Mouse (Mus musculus) embryonic facial prominence, embryonic 11.5 days (tissue): ENCODE data around the gene 4930449I24Rik. TPM values are rescaled to one million over a fixed set of nuclear protein-coding genes. Genes with fewer than 3 reads are reported as not detected.
"Not testable (repeated sequence)": the region's sequence is repeated elsewhere in the genome, so short reads cannot be mapped to it uniquely, and the experiment has no call there.

Experiments
- ATAC-seq: fragments of 200-750 bp; cut with Nextera tagmentation; replicated peaks from 2 replicates; pipeline ENCODE4 v1.8.0; 2017; ENCODE audit warnings: low read depth; ENCODE audit not compliant: insufficient number of reproducible peaks, low FRiP score, low TSS enrichment
- DNase-seq: peaks from one replicate; pipeline ENCODE4 v3.0.0-alpha.2; 2015; ENCODE audit warnings: low spot score
- H3K27ac ChIP-seq: fragments of 300-500 bp; sonication (generic); replicated peaks from 2 replicates; pipeline ENCODE4 v1.5.1; 2014; ENCODE audit warnings: mild to moderate bottlenecking, low read depth, low read length, control low read depth
- H3K27me3 ChIP-seq: fragments of 300-500 bp; sonication (generic); 2 replicates; pipeline ENCODE4 v1.6.1; 2014; ENCODE audit warnings: mild to moderate bottlenecking, low read length, moderate library complexity, mixed read lengths; ENCODE audit not compliant: control insufficient read depth, insufficient read depth
- H3K36me3 ChIP-seq: fragments of 300-500 bp; sonication (generic); replicated peaks from 2 replicates; pipeline ENCODE4 v1.6.1; 2014; ENCODE audit warnings: low read depth, mild to moderate bottlenecking, low read length, moderate library complexity, mixed read lengths; ENCODE audit not compliant: control insufficient read depth, insufficient read depth
- H3K4me1 ChIP-seq: fragments of 300-500 bp; sonication (generic); 2 replicates; pipeline ENCODE4 v1.6.1; 2014; ENCODE audit warnings: low read length, mixed read lengths; ENCODE audit not compliant: control insufficient read depth, insufficient read depth
- H3K4me2 ChIP-seq: fragments of 300-500 bp; sonication (generic); 2 replicates; pipeline ENCODE4 v1.6.1; 2014; ENCODE audit warnings: low read depth, mild to moderate bottlenecking, control low read depth, low read length, moderate library complexity
- H3K4me3 ChIP-seq: fragments of 300-500 bp; sonication (generic); 2 replicates; pipeline ENCODE4 v1.5.1; 2014; ENCODE audit warnings: low read depth, low read length, control low read depth
- H3K9ac ChIP-seq: fragments of 300-500 bp; sonication (generic); replicated peaks from 2 replicates; pipeline ENCODE4 v1.6.1; 2014; ENCODE audit warnings: mild to moderate bottlenecking, control low read depth, low read length
- H3K9me3 ChIP-seq: fragments of 300-500 bp; sonication (generic); replicated peaks from 2 replicates; pipeline ENCODE4 v1.6.1; 2016; ENCODE audit warnings: mild to moderate bottlenecking, low read length, inconsistent platforms, mixed read lengths; ENCODE audit not compliant: control insufficient read depth
- WGBS: fragments of 180-500 bp; shearing (Covaris S2); extraction: QIAGEN DNeasy Blood & Tissue Kit; methylation state at CpG from one replicate; pipeline ENCODE4 v1.1.7; 2014; 5-methylcytosine and 5-hydroxymethylcytosine counted together
- polyA plus RNA-seq: library from polyadenylated mRNA; unstranded; fragments of >200 nt; fragmentation: Nextera tagmentation; extraction: Ambion mirVana; gene quantifications from 2 replicates; pipeline ENCODE4 v1.2.1, GENCODE M21; 2014

Gene 4930449I24Rik
- polyA plus RNA-seq, 1 experiment from 2014 or later, result not detected

GRCm38 (mm10) chr5:146479564-146479963 is 22.6 kb upstream of the 4930449I24Rik start:
- ATAC-seq, H3K27me3 ChIP-seq, H3K27ac ChIP-seq, H3K4me1 ChIP-seq, H3K9ac ChIP-seq, H3K4me2 ChIP-seq, H3K9me3 ChIP-seq, H3K36me3 ChIP-seq, H3K4me3 ChIP-seq: not testable (repeated sequence)
- WGBS, result 11% methylated on average over 4 of the region's 4 CpGs
- peak; percentile 6 for DNase-seq

- not testable (repeated sequence) for DNase-seq, ATAC-seq, H3K9ac ChIP-seq, H3K4me2 ChIP-seq, H3K27ac ChIP-seq, H3K4me3 ChIP-seq, H3K4me1 ChIP-seq, H3K27me3 ChIP-seq, H3K9me3 ChIP-seq, H3K36me3 ChIP-seq
- no CpG with 5 or more reads among the region's 3 CpGs for WGBS
Observed at GRCm38 (mm10) chr5:146481665-146482064, 20.5 kb upstream of the 4930449I24Rik start, which contains the start of gene Gm6408. Gene Gm6408 (plus strand): TSS chr5:146481965.

GRCm38 (mm10) chr5:146488959-146489358 is 13.2 kb upstream of the 4930449I24Rik start:
- not testable (repeated sequence) for H3K36me3 ChIP-seq, ATAC-seq
- WGBS, result 11% methylated on average over 3 of the region's 4 CpGs

GRCm38 (mm10) chr5:146491063-146491462 is 11.1 kb upstream of the 4930449I24Rik start, which contains the start of gene Gm6370:
Gene Gm6370 (plus strand): TSS chr5:146491363.
- H3K27me3 ChIP-seq, H3K9ac ChIP-seq, H3K4me2 ChIP-seq, ATAC-seq, H3K36me3 ChIP-seq, DNase-seq, H3K9me3 ChIP-seq, H3K4me3 ChIP-seq, H3K27ac ChIP-seq, H3K4me1 ChIP-seq: not testable (repeated sequence)
- WGBS, result no CpG with 5 or more reads among the region's 5 CpGs

More at GRCm38 (mm10) chr5:146488959-146489358, 13.2 kb upstream of the 4930449I24Rik start:
- not testable (repeated sequence) for H3K9ac ChIP-seq, H3K9me3 ChIP-seq, H3K27me3 ChIP-seq, H3K27ac ChIP-seq, H3K4me1 ChIP-seq, H3K4me3 ChIP-seq, H3K4me2 ChIP-seq, DNase-seq

- H3K9ac ChIP-seq, H3K4me1 ChIP-seq, DNase-seq, H3K4me3 ChIP-seq, H3K9me3 ChIP-seq, H3K27me3 ChIP-seq, H3K36me3 ChIP-seq, H3K27ac ChIP-seq, ATAC-seq, H3K4me2 ChIP-seq: not testable (repeated sequence)
- no CpG with 5 or more reads among the region's 5 CpGs for WGBS
Observed at GRCm38 (mm10) chr5:146513823-146514222, 11.6 kb downstream of the 4930449I24Rik start, which contains the start of gene Gm3402. Gene Gm3402 (plus strand): TSS chr5:146514123.

GRCm38 (mm10) chr5:146525501-146525900 is 23.3 kb downstream of the 4930449I24Rik start, which contains the start of gene Gm3404:
Gene Gm3404 (plus strand): TSS chr5:146525801.
- not testable (repeated sequence) for H3K4me2 ChIP-seq, H3K9me3 ChIP-seq, H3K4me3 ChIP-seq, H3K36me3 ChIP-seq, H3K27me3 ChIP-seq, ATAC-seq, DNase-seq, H3K9ac ChIP-seq, H3K4me1 ChIP-seq, H3K27ac ChIP-seq
- 100% methylated on average over 1 of the region's 3 CpGs for WGBS

GRCm38 (mm10) chr5:146537347-146537746 is 35.1 kb downstream of the 4930449I24Rik start, which contains the start of gene Gm3409:
Gene Gm3409 (plus strand): TSS chr5:146537647.
- not testable (repeated sequence) for H3K9ac ChIP-seq, DNase-seq, H3K4me3 ChIP-seq, H3K9me3 ChIP-seq, H3K36me3 ChIP-seq, H3K4me1 ChIP-seq, ATAC-seq, H3K27ac ChIP-seq, H3K27me3 ChIP-seq, H3K4me2 ChIP-seq
- 100% methylated on average over 2 of the region's 3 CpGs for WGBS
